Mouse (Mus musculus) pancreas, adult 10 weeks (tissue): ENCODE data around the gene Cx3cr1. TPM values are rescaled to one million over a fixed set of nuclear protein-coding genes. Genes with fewer than 3 reads are reported as not detected.

Source experiments
- polyA plus RNA-seq: library from polyadenylated mRNA; stranded (reverse); fragments of 350-450 nt; fragmentation: Illumina TruSeq; extraction: RNeasy Lipid Tissue Mini Kit (QIAGEN cat#74804); gene quantifications from one replicate; pipeline ENCODE4 v1.2.3, GENCODE M21; 2015; ENCODE audit warnings: low read depth, low replicate concordance; ENCODE audit not compliant: insufficient read depth

Gene Cx3cr1
- polyA plus RNA-seq: 1.1 TPM

GRCm38 (mm10) chr9:120069779-120070178 is at the start of gene Cx3cr1:
Cx3cr1 (minus strand) TSS chr9:120069879.

GRCm38 (mm10) chr9:120110211-120111018 is 40.7 kb upstream of the Cx3cr1 start, which contains the start of gene Slc25a38:
Slc25a38 (plus strand) TSS chr9:120110374.

GRCm38 (mm10) chr9:120091696-120092238 is 22.1 kb upstream of the Cx3cr1 start, which contains the start of gene Ccr8:
Ccr8 (plus strand) TSS chr9:120092114.

GRCm38 (mm10) chr9:120023086-120023811 is 46.4 kb downstream of the Cx3cr1 start, which contains the start of gene Xirp1:
Xirp1 (minus strand) TSS chr9:120023598.

DNA sequence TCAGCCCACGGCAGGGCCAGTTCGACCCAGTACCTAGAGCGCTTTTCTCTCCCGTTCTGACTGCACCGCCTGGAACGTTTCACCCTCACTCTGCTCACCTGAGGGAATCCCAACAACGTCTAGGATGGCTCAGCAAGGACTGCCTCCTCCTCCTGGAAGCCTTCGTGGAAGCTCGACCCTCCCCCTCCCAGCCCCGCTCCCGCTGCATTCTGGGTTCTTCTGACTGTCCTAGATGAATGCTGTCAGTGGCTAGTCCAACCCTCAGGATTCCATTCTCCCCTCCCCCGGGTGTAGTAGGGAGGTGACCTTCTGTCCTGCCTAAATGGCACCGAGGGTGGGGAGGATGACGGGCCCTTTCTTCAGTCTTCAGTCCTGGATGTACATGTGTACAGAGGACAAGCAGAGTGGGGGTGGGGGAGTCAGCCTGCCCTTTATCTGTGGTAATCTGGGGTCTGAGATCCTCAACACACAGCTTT is 85.1 kb downstream of the Cx3cr1 start, which contains the start of gene Csrnp1:
TSS of gene Csrnp1 (minus strand) at position 123 of the 476 bp plus-strand sequence.

GRCm38 (mm10) chr9:119937005-119937773 is 132.5 kb downstream of the Cx3cr1 start, which contains the start of the genes Gorasp1 and Ttc21a:
Gorasp1 (minus strand) TSS chr9:119937565.
Ttc21a (plus strand) TSS chr9:119937606.

DNA sequence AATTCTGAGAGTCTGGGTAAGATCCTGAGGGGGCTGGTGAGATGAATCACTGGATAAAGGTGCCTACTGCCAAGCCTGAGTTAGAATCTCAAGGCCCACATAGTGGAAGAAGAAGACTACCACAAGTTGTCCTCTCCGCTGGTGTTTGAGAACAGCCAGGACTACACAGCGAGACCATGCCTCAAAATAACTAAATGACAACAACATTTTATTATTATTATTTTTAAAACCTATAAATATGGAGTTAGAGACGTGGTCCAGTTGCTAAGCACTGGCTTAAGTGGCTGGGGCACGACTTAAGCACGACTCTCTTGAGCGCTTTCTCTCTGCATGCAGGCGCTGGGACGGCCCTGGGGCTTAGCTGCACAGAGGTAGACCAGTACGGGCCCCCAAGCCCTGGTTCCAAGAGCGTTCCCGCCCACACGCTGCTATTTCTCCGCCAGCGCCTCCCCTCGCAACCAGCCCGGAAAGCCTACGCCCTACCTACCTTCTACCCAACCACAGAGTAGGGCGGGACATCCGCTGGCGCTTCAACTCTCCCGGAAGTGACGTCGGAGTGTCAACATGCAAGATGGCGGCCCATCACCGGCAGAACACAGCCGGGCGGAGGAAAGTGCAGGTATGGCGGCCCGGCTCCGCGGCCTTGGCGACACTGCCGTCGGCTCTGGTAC is 175.2 kb downstream of the Cx3cr1 start, which contains the start of gene Wdr48:
TSS of gene Wdr48 (plus strand) at position 540 of the 671 bp plus-strand sequence.

Other genes with a start within 250 kb of the Cx3cr1 start
- gene Scn11a, start 244.4 kb downstream of the Cx3cr1 start, polyA plus RNA-seq: not detected
- gene Wdr48, start 175.0 kb downstream of the Cx3cr1 start, polyA plus RNA-seq: 9.2 TPM
- gene Gorasp1, start 132.3 kb downstream of the Cx3cr1 start, polyA plus RNA-seq: 6.8 TPM
- not detected for gene Ttc21a, start 132.3 kb downstream of the Cx3cr1 start, polyA plus RNA-seq
- 2.0 TPM for gene Csrnp1, start 85.2 kb downstream of the Cx3cr1 start, polyA plus RNA-seq
- 0.66 TPM for gene Xirp1, start 46.3 kb downstream of the Cx3cr1 start, polyA plus RNA-seq
- gene Ccr8, start 22.2 kb upstream of the Cx3cr1 start, polyA plus RNA-seq: not detected
- gene Slc25a38, start 40.5 kb upstream of the Cx3cr1 start, polyA plus RNA-seq: 9.4 TPM
- gene Rpsa, start 57.8 kb upstream of the Cx3cr1 start, polyA plus RNA-seq: 607 TPM
- gene Mobp, start 79.8 kb upstream of the Cx3cr1 start, polyA plus RNA-seq: not detected
- 3.4 TPM for gene Myrip, start 231.6 kb upstream of the Cx3cr1 start, polyA plus RNA-seq